Mouse (Mus musculus): ENCODE data around the gene Palm2.

DNA sequence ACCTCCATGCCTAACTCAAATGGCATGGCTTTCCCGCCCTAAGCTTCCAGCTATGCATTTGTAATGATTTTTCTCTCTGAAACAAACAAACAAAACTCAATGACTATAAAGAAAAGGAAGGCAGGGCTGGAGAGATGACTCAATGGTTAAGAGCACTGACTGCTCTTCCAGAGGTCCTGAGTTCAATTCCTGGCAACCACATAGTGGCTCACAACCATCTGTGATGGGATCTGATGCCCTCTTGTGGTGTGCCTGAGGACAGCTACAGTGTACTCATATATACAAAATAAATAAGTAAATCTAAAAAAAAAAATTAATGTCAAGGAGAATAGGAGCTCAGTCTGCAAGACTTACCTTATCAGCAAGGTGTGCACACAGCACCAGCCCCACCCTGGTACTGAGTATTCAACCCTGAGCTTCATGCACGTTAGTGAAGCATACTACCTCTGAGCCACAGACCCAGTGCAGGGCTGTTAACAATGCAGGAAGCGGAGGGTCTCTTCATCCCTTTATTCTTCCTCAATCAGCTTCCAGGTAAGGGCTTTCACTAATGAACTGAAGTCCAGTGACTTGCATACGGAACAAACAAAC lies 12.9 kb downstream of the Palm2 start:
- no peak for TF ChIP-seq POLR2A (IDR thresholded peaks at IDR 0.05; ENCODE audit: low read depth, low read length)
- no peak for TF ChIP-seq CTCF (conservative IDR thresholded peaks at IDR 0.05; ENCODE audit: insufficient read depth, insufficient read length, low read depth, low read length)
